Mouse (Mus musculus): ENCODE data around the gene Tpbgl. TPM values are rescaled to one million over a fixed set of nuclear protein-coding genes. Genes with fewer than 3 reads are reported as not detected.

Tpbgl gene
- polyA plus RNA-seq, 1 experiment = 0.01 TPM

- Histone ChIP-seq H3K9me3 (ENCODE audit: control insufficient read depth, low read length) (no peaks in the 10 kb centered on the region), H3K27me3 (ENCODE audit: control insufficient read depth) (peaks cover 19% of the 10 kb centered on the region), H3K36me3 (ENCODE audit: control insufficient read depth) (no peaks in the 10 kb centered on the region), H3K4me1 (ENCODE audit: control insufficient read depth) (peaks cover 1% of the 10 kb centered on the region), H3K4me3 (replicated peaks) (no peak overlapping the region)
- no peak for TF ChIP-seq GATA1 (IDR thresholded peaks at IDR 0.05; ENCODE audit: low read length)
- TF ChIP-seq TAL1 (IDR thresholded peaks at IDR 0.05; ENCODE audit: low read length) = no peak
These were observed 39.0 kb upstream of the Tpbgl start for GRCm38 (mm10) chr7:99665731-99666452.

- H3K36me3 ChIP-seq (ENCODE audit: control insufficient read depth) = no peaks in the 10 kb centered on the region
- H3K4me1 ChIP-seq (ENCODE audit: control insufficient read depth) = no peaks in the 10 kb centered on the region
- H3K4me3 ChIP-seq (replicated peaks) = no peak overlapping the region
- TF ChIP-seq TAL1 (IDR thresholded peaks at IDR 0.05; ENCODE audit: low read length) (no peak), GATA1 (IDR thresholded peaks at IDR 0.05; ENCODE audit: low read length) (no peak)
- peaks cover 19% of the 10 kb centered on the region for H3K27me3 ChIP-seq (ENCODE audit: control insufficient read depth)
- no peaks in the 10 kb centered on the region for H3K9me3 ChIP-seq (ENCODE audit: control insufficient read depth, low read length)
These were observed 37.9 kb upstream of the Tpbgl start for GRCm38 (mm10) chr7:99664571-99665485.

- TF ChIP-seq GATA1 (IDR thresholded peaks at IDR 0.05; ENCODE audit: low read length) = no peak
- no peak for TF ChIP-seq TAL1 (IDR thresholded peaks at IDR 0.05; ENCODE audit: low read length)
- Histone ChIP-seq H3K4me3 (replicated peaks) (no peak overlapping the region), H3K4me1 (ENCODE audit: control insufficient read depth) (no peaks in the 10 kb centered on the region), H3K9me3 (ENCODE audit: control insufficient read depth, low read length) (no peaks in the 10 kb centered on the region), H3K36me3 (ENCODE audit: control insufficient read depth) (no peaks in the 10 kb centered on the region), H3K27me3 (ENCODE audit: control insufficient read depth) (peaks cover 19% of the 10 kb centered on the region)
These were observed 36.8 kb upstream of the Tpbgl start for GRCm38 (mm10) chr7:99663507-99664220.

GRCm38 (mm10) chr7:99662311-99662710 is 35.4 kb upstream of the Tpbgl start:
- H3K27me3 ChIP-seq (ENCODE audit: control insufficient read depth) = peaks cover 31% of the 10 kb centered on the region
- TF ChIP-seq GATA1 (IDR thresholded peaks at IDR 0.05; ENCODE audit: low read length) (no peak), TAL1 (IDR thresholded peaks at IDR 0.05; ENCODE audit: low read length) (no peak)
- H3K9me3 ChIP-seq (ENCODE audit: control insufficient read depth, low read length) = no peaks in the 10 kb centered on the region
- H3K4me3 ChIP-seq (replicated peaks) = no peak overlapping the region
- H3K36me3 ChIP-seq (ENCODE audit: control insufficient read depth) = no peaks in the 10 kb centered on the region
- no peaks in the 10 kb centered on the region for H3K4me1 ChIP-seq (ENCODE audit: control insufficient read depth)

GRCm38 (mm10) chr7:99661571-99662230 is 34.8 kb upstream of the Tpbgl start:
- Histone ChIP-seq H3K9me3 (ENCODE audit: control insufficient read depth, low read length) (no peaks in the 10 kb centered on the region), H3K4me3 (replicated peaks) (no peak overlapping the region), H3K4me1 (ENCODE audit: control insufficient read depth) (no peaks in the 10 kb centered on the region), H3K27me3 (ENCODE audit: control insufficient read depth) (peaks cover 34% of the 10 kb centered on the region), H3K36me3 (ENCODE audit: control insufficient read depth) (no peaks in the 10 kb centered on the region)
- TF ChIP-seq TAL1 (IDR thresholded peaks at IDR 0.05; ENCODE audit: low read length) (no peak), GATA1 (IDR thresholded peaks at IDR 0.05; ENCODE audit: low read length) (no peak)

- Histone ChIP-seq H3K36me3 (ENCODE audit: control insufficient read depth) (no peaks in the 10 kb centered on the region), H3K9me3 (ENCODE audit: control insufficient read depth, low read length) (no peaks in the 10 kb centered on the region), H3K4me3 (replicated peaks) (no peak overlapping the region), H3K4me1 (ENCODE audit: control insufficient read depth) (no peaks in the 10 kb centered on the region), H3K27me3 (ENCODE audit: control insufficient read depth) (peaks cover 39% of the 10 kb centered on the region)
- no peak for TF ChIP-seq TAL1 (IDR thresholded peaks at IDR 0.05; ENCODE audit: low read length)
- TF ChIP-seq GATA1 (IDR thresholded peaks at IDR 0.05; ENCODE audit: low read length) = no peak
These were observed 34.2 kb upstream of the Tpbgl start for GRCm38 (mm10) chr7:99661071-99661470.

GRCm38 (mm10) chr7:99659379-99660029 is 32.6 kb upstream of the Tpbgl start:
- no peaks in the 10 kb centered on the region for H3K36me3 ChIP-seq (ENCODE audit: control insufficient read depth)
- TF ChIP-seq GATA1 (IDR thresholded peaks at IDR 0.05; ENCODE audit: low read length) (no peak), TAL1 (IDR thresholded peaks at IDR 0.05; ENCODE audit: low read length) (no peak)
- H3K4me3 ChIP-seq (replicated peaks) = no peak overlapping the region
- H3K4me1 ChIP-seq (ENCODE audit: control insufficient read depth) = no peaks in the 10 kb centered on the region
- peaks cover 49% of the 10 kb centered on the region for H3K27me3 ChIP-seq (ENCODE audit: control insufficient read depth)
- no peaks in the 10 kb centered on the region for H3K9me3 ChIP-seq (ENCODE audit: control insufficient read depth, low read length)

GRCm38 (mm10) chr7:99654244-99654643 is 27.3 kb upstream of the Tpbgl start:
- H3K36me3 ChIP-seq (ENCODE audit: control insufficient read depth) = no peaks in the 10 kb centered on the region
- H3K4me3 ChIP-seq (replicated peaks) = no peak overlapping the region
- H3K4me1 ChIP-seq (ENCODE audit: control insufficient read depth) = no peaks in the 10 kb centered on the region
- no peak for TF ChIP-seq GATA1 (IDR thresholded peaks at IDR 0.05; ENCODE audit: low read length)
- TF ChIP-seq TAL1 (IDR thresholded peaks at IDR 0.05; ENCODE audit: low read length) = no peak
- H3K27me3 ChIP-seq (ENCODE audit: control insufficient read depth) = peaks cover 78% of the 10 kb centered on the region
- H3K9me3 ChIP-seq (ENCODE audit: control insufficient read depth, low read length) = peaks cover 3% of the 10 kb centered on the region
